Mouse (Mus musculus) hindbrain, embryonic 16.5 days (tissue): ENCODE data around the gene Polr2a. TPM values are rescaled to one million over a fixed set of nuclear protein-coding genes. Genes with fewer than 3 reads are reported as not detected.
A peak's percentile ranks its signal among the peaks of the same experiment; 100 is the strongest.
"Not testable (repeated sequence)": the region's sequence is repeated elsewhere in the genome, so short reads cannot be mapped to it uniquely, and the experiment has no call there.

ENCODE experiments used
- ATAC-seq: fragments of 200-750 bp; cut with Nextera tagmentation; 2 replicates; pipeline ENCODE4 v1.8.0; 2017; ENCODE audit warnings: moderate TSS enrichment, moderate library complexity
- H3K27ac ChIP-seq: fragments of 300-500 bp; sonication (generic); 2 replicates; pipeline ENCODE4 v1.5.1; 2014; ENCODE audit warnings: low read depth, mild to moderate bottlenecking, control low read depth, low read length, moderate library complexity
- H3K27me3 ChIP-seq: fragments of 300-500 bp; sonication (generic); replicated peaks from 2 replicates; pipeline ENCODE4 v1.6.1; 2014; ENCODE audit warnings: low read length; ENCODE audit not compliant: control insufficient read depth, insufficient read depth
- H3K36me3 ChIP-seq: fragments of 300-500 bp; sonication (generic); 2 replicates; pipeline ENCODE4 v1.6.1; 2014; ENCODE audit warnings: mild to moderate bottlenecking, low read length, moderate library complexity, mixed read lengths; ENCODE audit not compliant: control insufficient read depth, insufficient read depth
- H3K4me1 ChIP-seq: fragments of 300-500 bp; sonication (generic); 2 replicates; pipeline ENCODE4 v1.6.1; 2014; ENCODE audit warnings: low read depth, low read length; ENCODE audit not compliant: control insufficient read depth, insufficient read depth
- H3K4me2 ChIP-seq: fragments of 300-500 bp; sonication (generic); 2 replicates; pipeline ENCODE4 v1.6.1; 2014; ENCODE audit warnings: mild to moderate bottlenecking, low read length, control low read depth, moderate library complexity
- H3K4me3 ChIP-seq: fragments of 300-500 bp; sonication (generic); 2 replicates; pipeline ENCODE4 v1.5.1; 2014; ENCODE audit warnings: mild to moderate bottlenecking, low read length, control low read depth, moderate library complexity
- H3K9ac ChIP-seq: fragments of 300-500 bp; sonication (generic); 2 replicates; pipeline ENCODE4 v1.6.1; 2014; ENCODE audit warnings: low read depth, mild to moderate bottlenecking, control low read depth, low read length, moderate library complexity
- H3K9me3 ChIP-seq: fragments of 300-500 bp; sonication (generic); 2 replicates; pipeline ENCODE4 v1.6.1; 2014; ENCODE audit warnings: mild to moderate bottlenecking, low read length, moderate library complexity; ENCODE audit not compliant: control insufficient read depth
- WGBS: fragments of 180-500 bp; shearing (Covaris S2); extraction: QIAGEN DNeasy Blood & Tissue Kit; methylation state at CpG from one replicate; pipeline ENCODE4 v1.1.7; 2014; 5-methylcytosine and 5-hydroxymethylcytosine counted together
- polyA plus RNA-seq: library from polyadenylated mRNA; unstranded; fragments of >200 nt; fragmentation: Nextera tagmentation; extraction: Ambion mirVana; gene quantifications from 2 replicates; pipeline ENCODE4 v1.2.1, GENCODE M21; 2015

The Polr2a gene
- polyA plus RNA-seq, 1 experiment from 2014 or later, result 12.1 TPM

DNA sequence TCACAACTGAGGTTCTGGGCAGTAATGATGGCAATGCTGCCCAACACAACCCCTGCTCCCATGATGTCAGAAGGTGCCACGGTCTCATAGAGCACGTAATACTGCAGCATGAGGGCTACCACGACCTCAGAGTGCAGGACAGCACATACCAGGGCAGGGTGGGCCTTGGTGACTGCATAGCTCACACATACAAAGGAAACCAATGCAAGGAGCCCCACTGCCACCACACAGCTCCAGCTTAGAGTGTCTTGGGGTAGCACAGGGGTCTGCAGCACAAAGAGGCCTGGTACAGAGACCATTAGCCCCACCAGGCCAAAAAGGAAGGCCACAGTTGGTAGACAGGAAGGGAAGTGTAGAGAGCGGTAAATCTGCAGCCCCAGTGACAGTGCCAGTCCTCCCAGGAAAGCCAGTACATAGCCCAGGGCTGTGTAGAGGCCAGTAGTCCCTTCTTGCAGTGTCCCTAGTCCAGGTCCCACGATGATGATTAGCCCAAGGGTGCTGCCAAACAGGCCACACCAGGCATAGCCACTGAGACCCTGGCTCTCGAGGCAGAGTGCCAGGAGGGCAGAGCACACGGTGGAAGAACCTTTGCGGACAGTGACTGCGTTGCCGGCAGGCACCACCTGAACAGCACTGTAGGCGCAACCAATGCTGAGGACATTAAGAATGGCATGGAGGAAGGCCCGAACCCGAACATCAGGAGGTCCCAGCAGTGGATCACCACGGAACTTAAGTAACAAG, 1.9 kb upstream of the Polr2a start:
- Histone ChIP-seq H3K4me3 (peak overlapping the region; percentile 57; the same call in 1 of the 2 replicates), H3K4me2 (peak overlapping the region; percentile 76), H3K9me3 (no peaks in the 10 kb centered on the region), H3K36me3 (no peaks in the 10 kb centered on the region), H3K4me1 (peaks cover 32% of the 10 kb centered on the region), H3K9ac (peak overlapping the region; percentile 65), H3K27me3 (no peaks in the 10 kb centered on the region), H3K27ac (peak overlapping the region; percentile 93)
- 76% methylated on average over 14 of the region's 14 CpGs for WGBS
- no peak for ATAC-seq

DNA sequence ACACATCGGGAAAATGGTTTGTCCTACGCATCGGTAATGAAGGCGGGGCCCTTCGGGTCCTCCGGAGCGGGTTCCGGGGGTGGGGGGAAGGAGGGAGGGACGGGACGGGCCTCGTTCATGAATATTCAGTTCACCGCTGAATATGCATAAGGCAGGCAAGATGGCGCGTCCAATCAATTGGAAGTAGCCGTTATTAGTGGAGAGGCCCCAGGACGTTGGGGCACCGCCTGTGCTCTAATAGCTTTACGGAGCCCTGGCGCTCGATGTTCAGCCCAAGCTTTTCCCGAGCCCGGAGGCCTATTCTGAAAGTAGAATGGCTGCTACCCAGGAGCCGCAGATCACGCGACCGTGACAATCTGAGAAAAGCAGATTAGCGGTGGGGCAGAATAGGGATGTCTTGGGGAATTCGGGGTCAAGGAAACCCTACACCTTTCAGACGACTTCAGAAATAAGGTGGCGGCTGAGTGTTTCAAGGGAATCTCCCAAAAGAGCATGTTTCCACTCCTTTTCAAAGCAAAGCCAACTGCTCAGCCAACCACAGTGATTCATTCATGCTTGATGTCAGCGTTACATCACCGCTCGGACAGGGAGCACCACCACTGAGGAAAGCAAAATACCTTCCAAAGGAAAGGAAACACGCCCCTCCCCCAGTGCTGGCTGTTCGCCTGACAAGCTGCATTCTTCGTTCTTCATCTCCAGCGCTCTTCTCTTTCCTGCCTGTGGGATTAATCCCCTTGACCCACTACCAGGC, 709 bp upstream of the Polr2a start:
- Histone ChIP-seq H3K27me3 (no peaks in the 10 kb centered on the region), H3K27ac (peak overlapping the region; percentile 93), H3K9me3 (no peaks in the 10 kb centered on the region), H3K4me3 (peak overlapping the region; percentile 57), H3K4me2 (peak overlapping the region; percentile 76), H3K4me1 (peaks cover 32% of the 10 kb centered on the region), H3K36me3 (no peaks in the 10 kb centered on the region), H3K9ac (peak overlapping the region; percentile 65)
- peak; percentile 87 for ATAC-seq
- 0% methylated on average over 37 of the region's 37 CpGs for WGBS

DNA sequence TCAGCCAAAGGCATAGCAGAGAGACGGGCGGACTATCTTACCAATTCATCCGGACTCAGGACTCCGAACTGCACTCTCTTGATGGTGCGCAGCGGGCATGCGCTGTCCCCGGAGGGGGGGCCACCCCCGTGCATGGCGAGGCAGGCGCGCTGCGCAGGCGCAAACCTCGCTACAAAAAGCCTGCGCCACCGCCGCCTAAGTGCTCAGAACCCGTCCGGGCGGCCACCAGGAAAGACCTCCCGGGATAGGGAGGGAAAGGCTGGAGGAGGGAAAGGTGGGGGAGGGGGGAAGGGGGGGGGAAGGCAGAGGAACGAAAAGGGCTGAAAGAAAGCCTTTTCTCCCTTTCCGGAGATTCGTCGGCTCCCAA, 364 bp downstream of the Polr2a start:
- H3K4me2 ChIP-seq, result peak overlapping the region; percentile 57
- WGBS, result 0% methylated on average over 26 of the region's 26 CpGs

DNA sequence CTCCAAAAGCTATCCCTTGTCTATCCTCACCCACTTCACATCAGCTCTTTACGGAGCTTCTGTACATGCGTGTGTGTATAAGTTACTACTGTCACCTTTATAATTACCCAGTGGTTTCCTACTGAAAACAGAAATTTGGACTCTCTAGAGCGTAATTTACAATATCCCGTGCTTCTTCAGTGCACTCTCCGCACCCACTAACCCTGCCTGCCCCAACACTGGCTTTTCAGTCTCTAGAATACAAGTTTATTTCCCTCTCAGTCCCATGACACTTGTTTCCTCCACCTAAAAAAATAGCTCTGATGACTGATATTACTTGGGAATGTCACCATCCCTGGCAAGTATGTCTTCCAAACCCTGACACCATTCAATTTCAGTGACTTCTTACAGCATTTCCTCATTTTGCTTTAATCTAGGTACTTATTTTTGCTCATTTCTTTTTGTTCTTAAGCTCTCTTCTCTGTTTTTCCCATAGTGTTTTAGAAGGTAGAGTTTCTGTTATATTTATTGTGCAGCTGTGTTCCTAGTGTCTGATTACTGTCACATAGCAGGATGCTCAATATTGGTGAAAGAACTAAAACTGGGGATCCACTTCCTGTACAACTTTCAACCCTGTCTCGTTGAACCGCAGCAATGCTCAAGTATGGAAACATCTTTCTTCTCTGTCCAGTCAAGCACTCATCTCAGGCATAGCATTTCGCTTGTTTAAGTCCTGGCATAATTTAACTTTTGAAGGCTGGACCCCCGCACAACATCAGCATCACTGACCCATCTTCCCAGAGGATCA, 941 bp downstream of the Polr2a start:
- Histone ChIP-seq H3K27ac (peak overlapping the region; percentile 93), H3K9ac (peak overlapping the region; percentile 70), H3K4me1 (peaks cover 32% of the 10 kb centered on the region), H3K4me3 (peak overlapping the region; percentile 57), H3K27me3 (no peaks in the 10 kb centered on the region), H3K4me2 (peak overlapping the region; percentile 57), H3K9me3 (no peaks in the 10 kb centered on the region), H3K36me3 (no peaks in the 10 kb centered on the region)
- WGBS, result 42% methylated on average over 9 of the region's 9 CpGs
- no peak for ATAC-seq

More for the DNA sequence above, 364 bp downstream of the Polr2a start:
- Histone ChIP-seq H3K36me3 (no peaks in the 10 kb centered on the region), H3K9me3 (no peaks in the 10 kb centered on the region), H3K27ac (peak overlapping the region; percentile 93), H3K4me3 (peak overlapping the region; percentile 57), H3K27me3 (no peaks in the 10 kb centered on the region), H3K4me1 (peaks cover 32% of the 10 kb centered on the region), H3K9ac (peak overlapping the region; percentile 70)
- ATAC-seq, result peak; percentile 87

DNA sequence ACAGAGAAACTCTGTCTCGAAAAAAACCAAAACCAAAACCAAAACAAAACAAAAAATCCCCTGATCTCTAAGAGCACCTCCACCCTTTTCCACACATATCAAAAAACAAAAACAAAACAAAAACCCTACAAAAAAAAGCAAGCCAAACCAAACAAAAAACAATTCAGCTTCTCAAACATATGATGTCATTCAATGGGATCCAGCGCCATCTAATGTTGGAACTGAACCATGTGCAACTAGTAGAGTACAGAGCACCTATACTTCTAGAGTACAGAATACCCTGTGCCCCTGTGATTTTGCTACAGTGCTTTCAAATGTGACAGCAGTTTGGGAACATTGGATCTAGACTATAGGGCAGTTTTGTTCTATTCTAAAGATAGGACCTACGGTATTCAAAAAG, 3.7 kb downstream of the Polr2a start:
- Histone ChIP-seq H3K36me3 (no peaks in the 10 kb centered on the region), H3K4me2 (peak overlapping the region; percentile 40; the same call in 1 of the 2 replicates), H3K9ac (no peak overlapping the region), H3K27ac (no peak overlapping the region), H3K9me3 (no peaks in the 10 kb centered on the region), H3K4me1 (peaks cover 23% of the 10 kb centered on the region), H3K4me3 (no peak overlapping the region), H3K27me3 (no peaks in the 10 kb centered on the region)
- WGBS, result 56% methylated on average over 3 of the region's 3 CpGs
- ATAC-seq, result no peak

DNA sequence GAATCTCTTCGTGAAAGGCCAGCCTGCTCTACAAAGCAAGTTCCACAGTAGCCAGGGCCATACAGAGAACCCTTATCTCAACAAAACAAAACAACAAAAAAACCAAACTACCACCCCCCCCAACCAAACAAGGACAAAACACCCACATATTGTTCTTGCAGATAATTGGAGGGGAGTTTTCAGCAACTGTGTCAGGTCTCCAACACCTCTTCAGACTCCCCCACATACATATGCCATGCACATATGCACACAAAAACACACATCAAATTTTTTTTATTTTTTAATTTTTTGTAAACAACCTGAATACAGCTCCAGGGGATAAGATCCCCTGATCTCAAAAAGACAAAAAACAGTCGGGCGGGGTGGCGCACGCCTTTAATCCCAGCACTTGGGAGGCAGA, 4.2 kb downstream of the Polr2a start:
- H3K4me2 ChIP-seq, result 0 out of 2 replicates have a peak overlapping the region, but pooled peaks have one; percentile 6
- no peaks in the 10 kb centered on the region for H3K9me3 ChIP-seq
- H3K4me3 ChIP-seq, result no peak overlapping the region
- H3K36me3 ChIP-seq, result no peaks in the 10 kb centered on the region
- no peak overlapping the region for H3K9ac ChIP-seq
- H3K27ac ChIP-seq, result no peak overlapping the region
- ATAC-seq, result no peak
- 84% methylated on average over 5 of the region's 5 CpGs for WGBS
- no peaks in the 10 kb centered on the region for H3K27me3 ChIP-seq
- H3K4me1 ChIP-seq, result peaks cover 22% of the 10 kb centered on the region

- Histone ChIP-seq H3K9me3 (no peaks in the 10 kb centered on the region), H3K36me3 (0 out of 2 replicates have a peak, but pooled peaks cover 2% of the 10 kb centered on the region), H3K4me2 (no peak overlapping the region), H3K9ac (no peak overlapping the region), H3K4me1 (peaks cover 22% of the 10 kb centered on the region), H3K4me3 (no peak overlapping the region), H3K27me3 (no peaks in the 10 kb centered on the region), H3K27ac (no peak overlapping the region)
- ATAC-seq, result no peak
Measured at GRCm38 (mm10) chr11:69752686-69753085, 5.8 kb downstream of the Polr2a start.

GRCm38 (mm10) chr11:69751635-69752034, 6.8 kb downstream of the Polr2a start:
- Histone ChIP-seq H3K4me2 (no peak overlapping the region), H3K36me3 (peaks cover 6% of the 10 kb centered on the region), H3K9ac (no peak overlapping the region), H3K27ac (no peak overlapping the region), H3K9me3 (no peaks in the 10 kb centered on the region), H3K4me3 (no peak overlapping the region), H3K4me1 (peaks cover 14% of the 10 kb centered on the region), H3K27me3 (no peaks in the 10 kb centered on the region)
- ATAC-seq, result no peak
- WGBS, result 86% methylated on average over 3 of the region's 3 CpGs

DNA sequence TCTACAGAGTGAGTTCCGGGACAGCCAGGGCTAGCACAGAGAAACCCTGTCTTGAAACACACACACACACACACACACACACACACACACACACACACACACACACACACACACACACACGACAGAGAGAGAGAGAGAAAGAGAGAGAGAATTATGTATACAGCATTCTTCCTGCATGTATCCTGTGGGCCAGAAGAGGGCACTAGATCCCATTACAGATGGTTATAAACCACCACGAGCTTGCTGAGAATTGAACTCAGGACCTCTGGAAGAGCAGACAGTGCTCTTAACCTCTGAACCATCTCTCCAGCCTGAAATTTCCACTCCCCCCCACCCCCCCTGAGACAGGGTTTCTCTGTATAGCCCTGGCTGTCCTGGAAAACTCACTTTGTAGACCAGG, 27.0 kb downstream of the Polr2a start:
- not testable (repeated sequence) for H3K4me1 ChIP-seq, H3K9me3 ChIP-seq, H3K4me3 ChIP-seq, H3K4me2 ChIP-seq, ATAC-seq, H3K27me3 ChIP-seq, H3K27ac ChIP-seq, H3K9ac ChIP-seq
- peaks cover 24% of the 10 kb centered on the region for H3K36me3 ChIP-seq
- WGBS, result 89% methylated on average over 2 of the region's 3 CpGs
